Mouse (Mus musculus) G1E (cell line): Measurements from ENCODE around the gene Lpgat1.

Experiments used
- CTCF ChIP-seq: IDR thresholded peaks from 2 replicates; pipeline ENCODE4 v1.5.1; 2012; ENCODE audit warnings: low read depth, low read length, inconsistent platforms, mixed read lengths
- GATA1 ChIP-seq: IDR thresholded peaks from 2 replicates; pipeline ENCODE4 v1.6.1; 2012; ENCODE audit warnings: borderline replicate concordance, low read length, inconsistent platforms, mixed read lengths

DNA sequence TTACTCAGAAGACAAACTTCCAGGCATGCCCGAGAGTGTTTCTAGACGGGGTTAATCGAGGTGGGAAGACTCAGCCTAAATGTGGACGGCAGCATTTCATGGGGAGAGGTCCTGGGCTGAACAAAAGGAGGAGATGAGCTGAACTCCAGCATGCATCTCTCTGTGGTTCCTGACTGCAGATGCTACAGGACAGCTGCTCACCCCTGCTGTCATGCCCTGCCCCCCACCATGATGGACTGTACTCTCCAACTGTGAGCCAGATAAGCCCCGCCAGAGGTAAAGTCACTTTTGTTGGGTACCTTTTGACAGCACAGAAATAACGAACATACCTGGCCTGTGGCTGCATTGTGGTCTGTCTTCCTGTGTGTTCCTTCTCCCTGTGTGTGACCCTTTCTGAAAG lies 88.2 kb downstream of the Lpgat1 start:
- TF ChIP-seq CTCF (no peak), GATA1 (no peak)
